35 mouse cellular contexts compared by ENCODE assay signal in genomic region chr9:58789476-58789875, GRCm38 (mm10). TPM values are rescaled to one million over a fixed set of nuclear protein-coding genes. Genes with fewer than 3 reads are reported as not detected.
"Had no signal": no experiment of that assay in that cellular context is flagged by ENCODE, and none has a peak within 500 bp of the region (broad histone marks: within the 10 kb centered on the region; RNA-seq: fewer than 3 reads in every experiment).

No protein-coding gene starts in this region.

- H3K4me1 ChIP-seq: heart, embryonic 12.5 days; heart, embryonic 13.5 days; heart, embryonic 15.5 days; hindbrain, embryonic 10.5 days; hindbrain, embryonic 15.5 days; kidney, embryonic 15.5 days had no signal

- H3K4me3 ChIP-seq: heart, embryonic 12.5 days; heart, embryonic 13.5 days; heart, embryonic 15.5 days; hindbrain, embryonic 10.5 days; hindbrain, embryonic 12.5 days; hindbrain, embryonic 13.5 days; hindbrain, embryonic 15.5 days; intestine, embryonic 15.5 days; kidney, embryonic 15.5 days; layer of hippocampus, adult 2 months; left cerebral cortex, adult 2 months had no signal

- H3K27me3 ChIP-seq: heart, embryonic 12.5 days; heart, embryonic 13.5 days; heart, embryonic 15.5 days; hindbrain, embryonic 12.5 days; hindbrain, embryonic 13.5 days; hindbrain, embryonic 15.5 days; intestine, embryonic 15.5 days; kidney, embryonic 15.5 days had no signal

- H3K27ac ChIP-seq: heart, embryonic 13.5 days; heart, embryonic 15.5 days; hindbrain, embryonic 10.5 days; hindbrain, embryonic 12.5 days; hindbrain, embryonic 14.5 days; hindbrain, embryonic 15.5 days; hindbrain, postnatal 0 days; intestine, embryonic 15.5 days; kidney, embryonic 15.5 days; kidney, postnatal 0 days; layer of hippocampus, adult 2 months; left cerebral cortex, adult 2 months had no signal

- DNase-seq: heart, postnatal 10 days; heart, postnatal 14 days; heart, postnatal 36 days; heart, postnatal 4 days; kidney, adult 11 months; kidney, adult 18-20 months; kidney, adult 2 months; kidney, adult 8-10 months; kidney, adult 9 months; kidney, postnatal 10 days; kidney, postnatal 14 days; kidney, postnatal 25 days; kidney, postnatal 36 days; kidney, postnatal 4 days; layer of hippocampus, adult 9-11 months; layer of hippocampus, postnatal 36 days had no signal

RNA-seq across cellular contexts. Expression of gene Hcn4, which starts 33.7 kb away (rescaled TPM):
- total RNA-seq: hematopoietic stem cell, adult 5-6 weeks had no signal
- polyA plus RNA-seq: inflammation-experienced regulatory T-cells, adult 6 months had no signal

RNA-seq across cellular contexts. Expression of gene Rec114, which starts 45.7 kb away (rescaled TPM):
- total RNA-seq: layer of hippocampus, adult 18-20 months; layer of hippocampus, postnatal 36 days; left cerebral cortex, adult 18-20 months had no signal
- polyA plus RNA-seq: large intestine, adult 2 months had no signal
